Mouse (Mus musculus): ENCODE data around the gene Gabra2.

DNA sequence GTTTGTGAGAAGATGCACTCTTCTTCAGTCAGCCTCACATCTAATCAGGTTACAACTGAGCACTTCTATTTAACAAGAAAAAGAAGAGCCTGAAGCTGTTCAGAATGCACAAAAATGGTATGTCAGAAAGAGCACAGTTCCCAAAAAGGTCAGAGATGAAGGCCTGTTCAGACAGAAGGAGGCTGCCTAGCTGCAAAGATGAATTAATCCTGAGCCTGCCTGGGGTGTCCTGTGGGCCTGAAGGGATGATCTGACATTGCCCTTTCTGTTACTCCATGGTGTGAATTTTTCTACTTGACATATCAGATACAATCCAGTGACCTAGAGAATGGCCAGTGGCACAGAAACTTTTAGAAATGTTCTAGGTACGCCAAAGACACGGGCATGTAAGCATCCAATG is 83.9 kb downstream of the Gabra2 start:
- no peak for TF ChIP-seq CTCF (IDR thresholded peaks at IDR 0.05; ENCODE audit: control insufficient read depth, insufficient read depth, low read length)
- TF ChIP-seq POLR2A (IDR thresholded peaks at IDR 0.05; ENCODE audit: borderline replicate concordance, control insufficient read depth, low read depth, low read length): no peak

Measured in bone marrow, adult 2 months (tissue).